Mouse (Mus musculus): Measurements from ENCODE around the gene C1qtnf1. TPM values are rescaled to one million over a fixed set of nuclear protein-coding genes. Genes with fewer than 3 reads are reported as not detected.

The C1qtnf1 gene
- polyA plus RNA-seq, 1 experiment from 2014 or later, result 4.4 TPM

GRCm38 (mm10) chr11:118456937-118457336, 28.9 kb downstream of the C1qtnf1 start:
- no peak overlapping the region for H3K4me3 ChIP-seq (ENCODE audit: low read length)
- H3K36me3 ChIP-seq (ENCODE audit: control insufficient read depth, insufficient read depth, low read length), result no peaks in the 10 kb centered on the region
- H3K4me1 ChIP-seq (ENCODE audit: control insufficient read depth, insufficient read depth, low read depth, low read length), result no peaks in the 10 kb centered on the region
- ATAC-seq, result no peak
- H3K4me2 ChIP-seq (ENCODE audit: low read length), result no peak overlapping the region
- no peaks in the 10 kb centered on the region for H3K27me3 ChIP-seq (replicated peaks; ENCODE audit: control insufficient read depth, insufficient read depth, low read length)
- no peak overlapping the region for H3K9ac ChIP-seq (ENCODE audit: low read depth, low read length)
- H3K27ac ChIP-seq (ENCODE audit: low read depth, low read length), result no peak overlapping the region
- WGBS, result 74% methylated on average over 11 of the region's 11 CpGs
- H3K9me3 ChIP-seq (ENCODE audit: control insufficient read depth, low read length), result no peaks in the 10 kb centered on the region

- Histone ChIP-seq H3K4me1 (ENCODE audit: control insufficient read depth, insufficient read depth, low read depth, low read length) (no peaks in the 10 kb centered on the region), H3K9me3 (ENCODE audit: control insufficient read depth, low read length) (no peaks in the 10 kb centered on the region), H3K27ac (ENCODE audit: low read depth, low read length) (no peak overlapping the region), H3K36me3 (ENCODE audit: control insufficient read depth, insufficient read depth, low read length) (no peaks in the 10 kb centered on the region), H3K27me3 (replicated peaks; ENCODE audit: control insufficient read depth, insufficient read depth, low read length) (no peaks in the 10 kb centered on the region), H3K4me3 (ENCODE audit: low read length) (no peak overlapping the region), H3K9ac (ENCODE audit: low read depth, low read length) (no peak overlapping the region), H3K4me2 (ENCODE audit: low read length) (no peak overlapping the region)
- ATAC-seq, result no peak
- 57% methylated on average over 8 of the region's 8 CpGs for WGBS
Observed at GRCm38 (mm10) chr11:118459051-118459450, 31.0 kb downstream of the C1qtnf1 start.

- H3K9ac ChIP-seq (ENCODE audit: low read depth, low read length), result no peak overlapping the region
- H3K4me2 ChIP-seq (ENCODE audit: low read length), result no peak overlapping the region
- no peak overlapping the region for H3K27ac ChIP-seq (ENCODE audit: low read depth, low read length)
- WGBS, result 77% methylated on average over 4 of the region's 4 CpGs
- H3K27me3 ChIP-seq (replicated peaks; ENCODE audit: control insufficient read depth, insufficient read depth, low read length), result no peaks in the 10 kb centered on the region
- no peak for ATAC-seq
- no peak overlapping the region for H3K4me3 ChIP-seq (ENCODE audit: low read length)
- H3K4me1 ChIP-seq (ENCODE audit: control insufficient read depth, insufficient read depth, low read depth, low read length), result no peaks in the 10 kb centered on the region
- H3K36me3 ChIP-seq (ENCODE audit: control insufficient read depth, insufficient read depth, low read length), result no peaks in the 10 kb centered on the region
- no peaks in the 10 kb centered on the region for H3K9me3 ChIP-seq (ENCODE audit: control insufficient read depth, low read length)
Observed at GRCm38 (mm10) chr11:118459536-118459935, 31.5 kb downstream of the C1qtnf1 start.

GRCm38 (mm10) chr11:118460280-118460679, 32.3 kb downstream of the C1qtnf1 start:
- H3K27me3 ChIP-seq (replicated peaks; ENCODE audit: control insufficient read depth, insufficient read depth, low read length), result no peaks in the 10 kb centered on the region
- 54% methylated on average over 6 of the region's 6 CpGs for WGBS
- no peak overlapping the region for H3K4me3 ChIP-seq (ENCODE audit: low read length)
- H3K4me1 ChIP-seq (ENCODE audit: control insufficient read depth, insufficient read depth, low read depth, low read length), result no peaks in the 10 kb centered on the region
- H3K9ac ChIP-seq (ENCODE audit: low read depth, low read length), result no peak overlapping the region
- no peaks in the 10 kb centered on the region for H3K9me3 ChIP-seq (ENCODE audit: control insufficient read depth, low read length)
- no peaks in the 10 kb centered on the region for H3K36me3 ChIP-seq (ENCODE audit: control insufficient read depth, insufficient read depth, low read length)
- H3K27ac ChIP-seq (ENCODE audit: low read depth, low read length), result no peak overlapping the region
- no peak for ATAC-seq
- H3K4me2 ChIP-seq (ENCODE audit: low read length), result no peak overlapping the region

- Histone ChIP-seq H3K9me3 (ENCODE audit: control insufficient read depth, low read length) (no peaks in the 10 kb centered on the region), H3K27ac (ENCODE audit: low read depth, low read length) (no peak overlapping the region), H3K9ac (ENCODE audit: low read depth, low read length) (no peak overlapping the region), H3K4me3 (ENCODE audit: low read length) (no peak overlapping the region), H3K4me1 (ENCODE audit: control insufficient read depth, insufficient read depth, low read depth, low read length) (peaks cover 5% of the 10 kb centered on the region), H3K4me2 (ENCODE audit: low read length) (no peak overlapping the region), H3K27me3 (replicated peaks; ENCODE audit: control insufficient read depth, insufficient read depth, low read length) (no peaks in the 10 kb centered on the region), H3K36me3 (ENCODE audit: control insufficient read depth, insufficient read depth, low read length) (no peaks in the 10 kb centered on the region)
- WGBS, result 56% methylated on average over 11 of the region's 11 CpGs
- no peak for ATAC-seq
Observed at GRCm38 (mm10) chr11:118467441-118468035, 39.5 kb downstream of the C1qtnf1 start.

GRCm38 (mm10) chr11:118469509-118470160, 41.6 kb downstream of the C1qtnf1 start:
- peaks cover 5% of the 10 kb centered on the region for H3K4me1 ChIP-seq (ENCODE audit: control insufficient read depth, insufficient read depth, low read depth, low read length)
- H3K27ac ChIP-seq (ENCODE audit: low read depth, low read length), result no peak overlapping the region
- H3K4me2 ChIP-seq (ENCODE audit: low read length), result no peak overlapping the region
- H3K9me3 ChIP-seq (ENCODE audit: control insufficient read depth, low read length), result no peaks in the 10 kb centered on the region
- no peaks in the 10 kb centered on the region for H3K36me3 ChIP-seq (ENCODE audit: control insufficient read depth, insufficient read depth, low read length)
- H3K4me3 ChIP-seq (ENCODE audit: low read length), result no peak overlapping the region
- H3K27me3 ChIP-seq (replicated peaks; ENCODE audit: control insufficient read depth, insufficient read depth, low read length), result no peaks in the 10 kb centered on the region
- no peak for ATAC-seq
- H3K9ac ChIP-seq (ENCODE audit: low read depth, low read length), result no peak overlapping the region
- WGBS, result 74% methylated on average over 10 of the region's 10 CpGs

- peaks cover 5% of the 10 kb centered on the region for H3K4me1 ChIP-seq (ENCODE audit: control insufficient read depth, insufficient read depth, low read depth, low read length)
- no peaks in the 10 kb centered on the region for H3K9me3 ChIP-seq (ENCODE audit: control insufficient read depth, low read length)
- H3K4me2 ChIP-seq (ENCODE audit: low read length), result no peak overlapping the region
- 15% methylated on average over 12 of the region's 12 CpGs for WGBS
- no peaks in the 10 kb centered on the region for H3K27me3 ChIP-seq (replicated peaks; ENCODE audit: control insufficient read depth, insufficient read depth, low read length)
- ATAC-seq, result 0 out of 2 replicates have a peak, but pooled peaks have one; percentile 34
- peak overlapping the region; percentile 16; the same call in 1 of the 2 replicates for H3K27ac ChIP-seq (ENCODE audit: low read depth, low read length)
- H3K4me3 ChIP-seq (ENCODE audit: low read length), result no peak overlapping the region
- no peak overlapping the region for H3K9ac ChIP-seq (ENCODE audit: low read depth, low read length)
- no peaks in the 10 kb centered on the region for H3K36me3 ChIP-seq (ENCODE audit: control insufficient read depth, insufficient read depth, low read length)
Observed at GRCm38 (mm10) chr11:118470234-118470966, 42.4 kb downstream of the C1qtnf1 start.

- no peak for ATAC-seq
- H3K9me3 ChIP-seq (ENCODE audit: control insufficient read depth, low read length), result no peaks in the 10 kb centered on the region
- no peaks in the 10 kb centered on the region for H3K36me3 ChIP-seq (ENCODE audit: control insufficient read depth, insufficient read depth, low read length)
- no peak overlapping the region for H3K4me3 ChIP-seq (ENCODE audit: low read length)
- no peak overlapping the region for H3K4me2 ChIP-seq (ENCODE audit: low read length)
- no peak overlapping the region for H3K27ac ChIP-seq (ENCODE audit: low read depth, low read length)
- peaks cover 7% of the 10 kb centered on the region for H3K4me1 ChIP-seq (ENCODE audit: control insufficient read depth, insufficient read depth, low read depth, low read length)
- H3K27me3 ChIP-seq (replicated peaks; ENCODE audit: control insufficient read depth, insufficient read depth, low read length), result no peaks in the 10 kb centered on the region
- WGBS, result 34% methylated on average over 13 of the region's 13 CpGs
- H3K9ac ChIP-seq (ENCODE audit: low read depth, low read length), result no peak overlapping the region
Observed at GRCm38 (mm10) chr11:118471676-118472075, 43.7 kb downstream of the C1qtnf1 start.

GRCm38 (mm10) chr11:118473161-118473560, 45.2 kb downstream of the C1qtnf1 start:
- 91% methylated on average over 1 of the region's 1 CpGs for WGBS

More at GRCm38 (mm10) chr11:118473161-118473560, 45.2 kb downstream of the C1qtnf1 start:
- H3K36me3 ChIP-seq (ENCODE audit: control insufficient read depth, insufficient read depth, low read length), result no peaks in the 10 kb centered on the region
- no peak overlapping the region for H3K4me2 ChIP-seq (ENCODE audit: low read length)
- peaks cover 14% of the 10 kb centered on the region for H3K4me1 ChIP-seq (ENCODE audit: control insufficient read depth, insufficient read depth, low read depth, low read length)
- no peaks in the 10 kb centered on the region for H3K27me3 ChIP-seq (replicated peaks; ENCODE audit: control insufficient read depth, insufficient read depth, low read length)
- no peak for ATAC-seq
- no peak overlapping the region for H3K27ac ChIP-seq (ENCODE audit: low read depth, low read length)
- H3K9me3 ChIP-seq (ENCODE audit: control insufficient read depth, low read length), result no peaks in the 10 kb centered on the region
- H3K9ac ChIP-seq (ENCODE audit: low read depth, low read length), result no peak overlapping the region
- no peak overlapping the region for H3K4me3 ChIP-seq (ENCODE audit: low read length)

Data from hindbrain, embryonic 16.5 days (tissue).